Mouse (Mus musculus): ENCODE data around the gene St6gal1.

The St6gal1 gene

DNA sequence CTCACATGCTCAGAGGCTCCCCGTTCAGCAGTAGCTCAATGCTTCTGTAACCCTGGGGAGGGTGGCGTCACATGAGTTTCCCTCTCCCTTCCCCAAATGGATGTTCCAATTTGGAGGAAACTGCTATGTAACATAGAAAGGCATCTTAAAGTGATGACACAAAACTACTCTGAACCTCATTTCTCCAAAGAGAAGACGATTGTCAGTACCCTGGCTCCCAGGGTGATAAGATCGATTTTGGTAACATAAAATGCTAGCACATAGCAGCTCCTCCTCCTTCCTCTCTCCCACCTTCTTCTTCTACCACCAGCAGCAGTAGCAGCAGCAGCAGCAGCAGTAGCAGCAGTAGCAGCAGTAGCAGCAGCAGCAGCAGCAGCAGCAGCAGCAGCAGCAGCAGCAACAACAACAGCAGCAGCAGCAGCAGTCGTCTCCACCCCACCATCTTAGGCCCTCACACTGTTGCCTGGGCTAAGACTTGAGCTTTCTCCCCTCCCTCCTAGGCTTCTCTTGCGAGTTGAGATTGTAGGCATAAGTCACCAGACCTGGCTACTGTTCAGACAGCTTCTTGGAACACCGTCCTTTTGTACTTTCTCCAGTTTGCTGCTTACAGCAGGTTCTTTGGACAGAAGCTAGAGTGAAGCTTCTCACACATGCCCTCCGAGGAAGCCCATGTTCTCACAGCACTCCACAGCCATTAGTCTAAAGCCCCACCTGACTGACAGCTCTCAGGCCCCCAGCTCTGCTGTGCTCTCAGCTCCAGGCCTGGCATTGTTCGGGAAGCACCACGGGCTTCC lies 81.5 kb downstream of the St6gal1 start:
- no peak for DNase-seq

- no peak for DNase-seq
Observed at GRCm38 (mm10) chr16:23307142-23307968, 82.8 kb downstream of the St6gal1 start.

- DNase-seq: no peak
Observed at GRCm38 (mm10) chr16:23308012-23308554, 83.5 kb downstream of the St6gal1 start.

DNA sequence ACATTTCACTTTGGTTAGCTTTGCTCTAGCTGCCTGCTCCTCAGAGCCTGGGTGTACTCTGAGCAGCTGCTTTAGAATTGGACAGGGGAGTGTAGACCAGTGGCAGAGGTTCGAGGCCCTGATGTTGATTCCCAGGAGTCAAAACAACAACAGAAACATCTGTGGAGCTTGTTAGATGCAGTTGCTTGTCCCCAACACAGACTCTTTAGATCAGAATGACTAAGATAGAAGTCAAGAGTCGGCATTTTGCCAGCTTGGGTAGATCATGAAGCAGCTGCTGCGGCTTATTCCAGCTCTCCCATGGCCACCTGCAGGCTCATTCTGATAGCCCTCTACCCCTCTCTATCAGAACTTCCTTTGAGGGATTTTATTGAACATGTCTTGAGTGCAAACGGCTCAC lies 84.5 kb downstream of the St6gal1 start:
- DNase-seq: no peak

- DNase-seq: no peak
Observed at GRCm38 (mm10) chr16:23312604-23313003, 88.1 kb downstream of the St6gal1 start.

DNA sequence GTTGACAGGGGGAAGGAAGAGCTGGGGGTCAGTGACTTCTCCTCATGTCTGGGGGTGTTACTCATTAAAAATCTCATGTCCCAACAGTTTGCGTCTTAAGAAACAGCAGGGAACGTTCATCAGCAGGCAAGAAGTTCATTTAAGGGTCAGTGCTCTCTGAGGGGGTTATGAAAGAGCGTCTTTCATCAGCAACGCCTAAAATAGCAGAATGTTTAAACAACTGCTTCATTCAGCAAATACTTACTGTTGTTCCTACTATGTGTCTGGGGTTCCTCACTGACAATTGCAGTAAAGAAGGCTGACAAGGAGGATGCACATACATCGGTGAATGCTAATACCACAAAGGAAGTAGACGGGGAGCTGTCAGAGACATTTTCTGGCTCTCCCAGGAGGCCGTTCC lies 90.2 kb downstream of the St6gal1 start:
- DNase-seq: no peak

GRCm38 (mm10) chr16:23317411-23318047 lies 93.0 kb downstream of the St6gal1 start:
- no peak for DNase-seq

DNA sequence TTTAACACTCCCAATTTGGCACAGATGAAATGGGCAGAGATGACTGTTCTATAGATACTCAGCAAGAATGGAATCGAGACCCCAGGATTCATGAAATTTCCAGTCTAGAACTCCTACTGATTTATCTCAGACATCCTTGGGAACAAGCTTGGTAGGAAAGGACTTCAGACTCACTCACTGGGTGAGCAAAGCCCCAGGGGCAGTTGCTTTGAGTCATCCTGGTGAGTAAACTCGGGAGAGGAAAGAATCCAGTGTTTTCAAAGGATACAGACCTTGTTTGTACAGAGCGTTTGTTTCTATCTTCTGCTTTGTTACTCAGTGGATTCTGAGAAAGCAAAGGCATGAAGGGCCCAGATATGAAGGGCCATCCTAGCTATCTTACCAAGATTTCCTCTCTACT lies 95.5 kb downstream of the St6gal1 start:
- DNase-seq: no peak

DNA sequence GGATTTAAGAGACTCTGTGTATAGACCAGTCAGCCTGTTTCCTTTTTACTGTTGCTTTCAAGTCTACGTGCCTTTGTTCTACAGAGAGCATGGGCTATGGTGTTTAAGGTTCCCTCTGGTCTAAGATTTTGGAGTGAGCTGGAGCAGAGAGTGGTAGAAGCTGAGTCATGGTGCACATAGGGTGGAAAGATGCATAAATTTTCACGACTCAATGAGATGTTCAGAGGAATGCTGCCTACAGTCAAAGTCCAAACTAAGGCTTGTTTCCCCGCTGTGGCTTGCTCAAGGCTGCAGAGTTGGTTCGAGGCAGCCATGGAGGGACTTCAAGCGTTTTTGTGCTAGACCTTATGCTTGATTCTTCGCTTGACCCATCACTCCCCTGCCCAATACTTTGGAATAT lies 96.0 kb downstream of the St6gal1 start:
- DNase-seq: no peak

DNA sequence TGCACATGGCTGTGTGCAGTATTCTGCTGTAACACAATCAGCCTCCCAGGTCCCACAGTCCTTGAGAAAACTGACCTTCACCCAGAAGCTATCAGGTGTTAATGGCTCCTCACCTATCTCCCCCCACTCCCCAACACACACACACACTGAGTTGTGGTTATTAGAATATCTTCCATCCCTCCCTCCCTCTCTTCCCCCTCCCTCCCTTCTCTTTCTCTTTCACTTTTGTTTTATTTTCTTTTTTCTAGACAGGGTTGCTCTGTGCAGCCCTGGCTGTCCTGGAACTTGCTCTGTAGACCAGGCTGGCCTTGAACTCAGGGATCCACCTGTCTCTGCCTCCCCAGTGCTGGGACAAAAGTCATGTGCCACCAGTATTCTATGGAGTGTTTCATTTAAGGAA lies 97.9 kb downstream of the St6gal1 start:
- no peak for DNase-seq

DNA sequence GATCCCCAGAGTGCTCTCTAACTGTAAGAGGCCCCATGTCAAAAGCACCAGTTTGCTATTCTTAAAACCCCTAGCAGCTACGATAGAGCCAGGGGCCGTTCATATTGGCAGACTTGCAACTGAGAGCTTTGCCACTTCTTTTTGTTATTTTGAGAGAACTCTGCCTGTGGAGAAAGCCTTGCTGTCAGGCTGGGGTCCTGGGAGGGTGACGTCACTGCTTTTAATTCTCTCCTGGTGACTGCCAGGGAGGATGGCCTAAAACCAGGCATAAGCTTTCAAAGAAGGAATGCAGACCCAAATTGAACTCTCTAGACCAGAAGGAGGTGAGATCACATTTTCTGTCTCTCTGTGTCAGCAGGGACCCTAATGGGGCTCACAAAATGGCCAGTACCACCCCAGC lies 99.4 kb downstream of the St6gal1 start:
- no peak for DNase-seq

DNA sequence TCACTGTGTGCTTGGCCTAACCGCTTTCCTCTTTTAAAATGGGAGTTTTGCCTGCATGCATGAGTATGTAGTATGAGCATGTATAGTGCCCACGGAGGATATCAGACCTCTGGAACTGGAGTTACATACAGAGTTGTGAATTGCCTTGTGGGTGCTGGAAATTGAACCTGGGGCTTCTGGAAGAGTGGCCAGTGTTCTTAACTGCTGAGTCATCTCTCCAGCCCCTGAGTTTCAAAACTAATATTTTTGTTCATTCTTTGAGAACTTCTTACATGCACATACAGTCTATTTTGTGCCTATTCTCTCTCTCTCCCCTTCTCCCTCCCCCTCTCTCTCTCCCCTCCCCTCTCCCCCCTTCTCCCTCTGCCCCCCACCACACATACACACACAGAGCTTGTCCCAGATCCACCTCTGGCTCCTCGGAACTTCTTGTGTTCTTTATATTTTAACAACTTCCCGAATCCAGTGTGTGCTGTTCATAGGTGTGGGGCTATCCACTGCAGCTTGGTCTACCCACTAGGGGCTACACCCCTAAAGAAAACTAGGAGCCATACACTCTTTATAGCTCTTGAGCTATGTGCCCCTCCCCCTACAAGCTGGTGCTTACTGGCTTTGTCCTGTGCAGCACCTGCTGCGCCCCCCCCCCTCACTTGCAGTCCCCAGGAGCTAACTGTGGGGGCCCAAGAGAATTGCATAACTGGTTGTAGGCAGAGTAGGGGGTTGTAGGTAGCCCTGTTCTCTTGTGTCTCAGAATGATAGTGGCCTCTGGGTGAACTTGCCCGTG lies 100.5 kb downstream of the St6gal1 start:
- no peak for DNase-seq

GRCm38 (mm10) chr16:23326664-23327063 lies 102.1 kb downstream of the St6gal1 start:
- no peak for DNase-seq

DNA sequence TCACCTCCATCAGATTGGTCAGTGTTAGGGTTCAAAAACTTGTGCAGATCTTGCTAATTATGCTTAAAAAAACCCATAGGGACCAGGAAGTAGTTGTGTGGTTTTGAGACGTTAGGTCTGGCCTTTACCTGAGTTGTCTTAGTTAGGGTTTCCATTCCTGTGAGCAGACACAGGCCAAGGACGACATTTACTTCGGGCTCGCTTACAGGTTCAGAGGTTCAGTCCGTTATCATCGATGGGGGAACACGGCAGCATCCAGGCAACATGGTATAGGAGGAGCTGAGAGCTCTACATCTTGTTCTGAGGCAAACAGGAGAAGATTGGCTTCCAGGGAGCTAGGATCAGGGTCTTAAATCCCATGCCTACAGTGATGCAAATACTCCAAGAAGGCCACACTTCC lies 102.7 kb downstream of the St6gal1 start:
- no peak for DNase-seq

- no peak for DNase-seq
Observed at GRCm38 (mm10) chr16:23328201-23328600, 103.7 kb downstream of the St6gal1 start.

DNA sequence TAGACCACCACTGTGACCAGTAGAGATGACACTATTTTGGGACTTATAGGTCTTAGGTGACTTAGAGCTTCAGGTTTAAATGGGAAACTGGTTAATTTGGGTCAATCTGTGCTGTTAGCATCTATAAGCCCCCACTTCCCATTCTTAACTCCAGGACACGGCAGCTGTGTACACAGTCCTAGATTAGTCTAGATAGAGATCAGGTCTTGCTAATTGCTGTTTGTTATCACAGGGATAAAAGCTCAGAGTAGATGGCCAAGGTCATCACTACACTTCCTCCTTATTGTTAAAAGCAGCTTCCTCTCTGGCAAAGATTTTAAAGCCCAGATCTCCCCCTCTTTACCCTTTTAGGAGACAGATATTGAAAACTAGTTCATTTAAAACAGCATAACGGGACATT lies 107.6 kb downstream of the St6gal1 start:
- DNase-seq: no peak

DNA sequence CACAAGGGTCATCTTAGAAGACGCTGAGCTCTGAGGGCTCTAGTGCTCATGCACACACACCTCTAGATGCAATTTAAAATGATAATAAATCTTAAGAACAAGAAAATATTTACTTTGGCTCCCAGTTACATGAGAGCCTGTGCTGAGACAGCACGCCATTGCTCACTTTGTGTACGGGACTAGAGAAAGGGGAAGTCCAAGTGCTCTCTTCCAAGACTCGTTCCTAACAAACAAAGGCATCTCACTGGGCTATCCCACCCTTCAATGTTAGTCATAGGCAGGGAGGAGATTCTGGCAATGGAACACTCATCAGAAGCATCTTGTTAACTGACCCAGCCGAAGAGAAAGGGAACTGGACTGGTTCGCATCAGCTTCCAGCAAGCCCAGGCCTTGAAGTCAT lies 108.1 kb downstream of the St6gal1 start:
- DNase-seq: no peak

- DNase-seq: no peak
Observed at GRCm38 (mm10) chr16:23333875-23334551, 109.5 kb downstream of the St6gal1 start.

GRCm38 (mm10) chr16:23337317-23337716 lies 112.8 kb downstream of the St6gal1 start:
- DNase-seq: no peak

DNA sequence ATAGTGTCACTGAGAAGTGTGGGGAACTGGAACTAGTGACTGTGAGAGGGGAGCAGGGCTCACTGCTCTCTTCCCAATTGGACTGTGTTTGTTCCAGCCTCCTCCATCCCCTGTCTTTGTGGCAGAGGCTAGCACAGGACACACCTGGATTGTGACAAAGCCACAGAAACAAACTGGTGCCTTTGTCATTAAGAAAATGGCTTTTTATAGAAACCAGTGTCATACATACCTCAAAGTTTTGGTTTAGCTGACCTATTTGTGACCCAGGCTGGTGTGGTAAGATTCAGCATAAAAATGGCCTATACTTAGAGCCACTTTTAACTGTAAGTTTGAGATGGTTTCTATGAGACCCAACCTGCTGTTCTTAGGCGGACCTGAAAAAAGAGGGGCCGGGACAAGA lies 116.7 kb downstream of the St6gal1 start:
- DNase-seq: no peak

DNA sequence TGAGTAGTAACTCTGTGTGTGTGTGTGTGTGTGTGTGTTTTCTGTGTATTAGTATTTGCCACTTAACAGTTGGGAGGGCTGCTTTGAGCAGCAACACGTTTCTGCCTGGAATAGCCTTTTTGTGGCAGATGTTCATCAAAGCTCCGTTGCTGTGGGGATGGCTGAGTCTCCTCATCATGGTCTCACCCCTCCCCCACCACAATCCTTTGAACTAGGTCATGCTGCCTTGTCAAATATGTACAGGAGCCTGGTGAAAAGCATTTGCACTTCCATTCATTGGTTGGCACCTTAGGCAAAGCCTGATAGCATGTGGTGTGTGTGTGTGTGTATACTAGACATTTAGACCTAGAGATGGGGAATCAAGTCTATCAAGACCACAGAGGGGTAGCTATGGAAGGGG lies 126.3 kb downstream of the St6gal1 start:
- no peak for DNase-seq

DNA sequence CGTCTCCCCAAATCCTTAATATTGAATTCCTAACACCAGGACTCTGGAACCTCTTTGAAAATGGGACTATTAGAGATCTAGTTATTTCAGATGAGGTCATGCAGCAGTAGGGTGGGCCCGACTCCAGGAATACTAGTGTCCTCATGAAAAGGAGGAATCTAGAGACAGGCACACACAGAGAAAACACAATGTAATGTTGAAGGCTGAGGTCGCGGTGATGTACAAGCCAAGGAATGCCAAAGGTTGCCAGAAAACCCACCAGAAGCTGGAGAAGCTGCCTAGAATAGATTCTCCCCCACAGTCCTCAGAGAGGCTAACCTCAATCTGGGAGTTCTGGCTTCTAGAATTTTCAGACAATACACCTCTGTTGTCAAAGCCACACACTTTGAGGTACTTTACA lies 136.5 kb downstream of the St6gal1 start:
- DNase-seq: no peak

Measured in kidney, postnatal 10 days (tissue).